Mouse (Mus musculus) urinary bladder, postnatal 10 days (tissue): ENCODE results near the gene Tnr.

Experiments used
- DNase-seq: peaks from one replicate; pipeline ENCODE4 v3.0.0; 2022; ENCODE audit warnings: low spot score

Gene Tnr

GRCm38 (mm10) chr1:159796021-159796420 is 272.5 kb downstream of the Tnr start:
- DNase-seq, result no peak

- DNase-seq, result no peak
These were observed 276.8 kb downstream of the Tnr start for GRCm38 (mm10) chr1:159800366-159800765.

GRCm38 (mm10) chr1:159801753-159802152 is 278.2 kb downstream of the Tnr start:
- DNase-seq, result no peak

- DNase-seq, result no peak
These were observed 280.1 kb downstream of the Tnr start for GRCm38 (mm10) chr1:159803711-159804110.

- DNase-seq, result no peak
These were observed 285.9 kb downstream of the Tnr start for GRCm38 (mm10) chr1:159809493-159809892.

- no peak for DNase-seq
These were observed 288.2 kb downstream of the Tnr start for GRCm38 (mm10) chr1:159811805-159812204.

GRCm38 (mm10) chr1:159812820-159813411 is 289.3 kb downstream of the Tnr start:
- no peak for DNase-seq

- DNase-seq, result no peak
These were observed 290.8 kb downstream of the Tnr start for GRCm38 (mm10) chr1:159814348-159814747.

- DNase-seq, result no peak
These were observed 293.2 kb downstream of the Tnr start for GRCm38 (mm10) chr1:159816614-159817371.

- no peak for DNase-seq
These were observed 295.9 kb downstream of the Tnr start for GRCm38 (mm10) chr1:159819511-159819910.

- no peak for DNase-seq
These were observed 298.8 kb downstream of the Tnr start for GRCm38 (mm10) chr1:159822416-159822815.

GRCm38 (mm10) chr1:159828531-159828930 is 305.0 kb downstream of the Tnr start:
- DNase-seq, result no peak

GRCm38 (mm10) chr1:159833165-159833564 is 309.6 kb downstream of the Tnr start:
- no peak for DNase-seq

GRCm38 (mm10) chr1:159833646-159834338 is 310.2 kb downstream of the Tnr start:
- DNase-seq, result no peak

- DNase-seq, result no peak
These were observed 311.6 kb downstream of the Tnr start for GRCm38 (mm10) chr1:159835126-159835525.

GRCm38 (mm10) chr1:159840337-159840736 is 316.8 kb downstream of the Tnr start:
- no peak for DNase-seq

GRCm38 (mm10) chr1:159842876-159843275 is 319.3 kb downstream of the Tnr start:
- DNase-seq, result no peak

GRCm38 (mm10) chr1:159852088-159852487 is 328.5 kb downstream of the Tnr start:
- no peak for DNase-seq

GRCm38 (mm10) chr1:159854261-159854660 is 330.7 kb downstream of the Tnr start:
- DNase-seq, result no peak

- no peak for DNase-seq
These were observed 338.4 kb downstream of the Tnr start for GRCm38 (mm10) chr1:159861782-159862474.

GRCm38 (mm10) chr1:159865696-159866095 is 342.1 kb downstream of the Tnr start:
- DNase-seq, result no peak

GRCm38 (mm10) chr1:159869619-159870441 is 346.3 kb downstream of the Tnr start:
- DNase-seq, result no peak
